Mouse (Mus musculus) intestine, embryonic 15.5 days (tissue): ENCODE measurements around the gene Mpdz. TPM values are rescaled to one million over a fixed set of nuclear protein-coding genes. Genes with fewer than 3 reads are reported as not detected.
A peak's percentile ranks its signal among the peaks of the same experiment; 100 is the strongest.

Experiments
- ATAC-seq: fragments of 200-750 bp; cut with Nextera tagmentation; 2 replicates; pipeline ENCODE4 v1.8.0; 2017; ENCODE audit warnings: moderate TSS enrichment, moderate library complexity
- H3K27ac ChIP-seq: fragments of 300-500 bp; sonication (generic); 2 replicates; pipeline ENCODE4 v1.5.1; 2015; ENCODE audit warnings: mild to moderate bottlenecking, inconsistent platforms
- H3K27me3 ChIP-seq: fragments of 300-500 bp; sonication (generic); replicated peaks from 2 replicates; pipeline ENCODE4 v1.6.1; 2015; ENCODE audit warnings: inconsistent platforms
- H3K36me3 ChIP-seq: fragments of 300-500 bp; sonication (generic); 2 replicates; pipeline ENCODE4 v1.6.1; 2015; ENCODE audit warnings: inconsistent platforms
- H3K4me1 ChIP-seq: fragments of 300-500 bp; sonication (generic); replicated peaks from 2 replicates; pipeline ENCODE4 v1.6.1; 2015; ENCODE audit warnings: inconsistent platforms
- H3K4me2 ChIP-seq: fragments of 300-500 bp; sonication (generic); replicated peaks from 2 replicates; pipeline ENCODE4 v1.6.1; 2015; ENCODE audit warnings: mild to moderate bottlenecking, inconsistent platforms
- H3K4me3 ChIP-seq: fragments of 300-500 bp; sonication (generic); replicated peaks from 2 replicates; pipeline ENCODE4 v1.5.1; 2015; ENCODE audit warnings: inconsistent platforms
- H3K9ac ChIP-seq: fragments of 300-500 bp; sonication (generic); 2 replicates; pipeline ENCODE4 v1.6.1; 2015; ENCODE audit warnings: inconsistent platforms
- H3K9me3 ChIP-seq: fragments of 300-500 bp; sonication (generic); 2 replicates; pipeline ENCODE4 v1.6.1; 2016; ENCODE audit warnings: inconsistent platforms
- WGBS: fragments of 180-500 bp; shearing (Covaris S2); methylation state at CpG from one replicate; pipeline ENCODE4 v1.1.7; 2015; 5-methylcytosine and 5-hydroxymethylcytosine counted together
- polyA plus RNA-seq: library from polyadenylated mRNA; unstranded; fragments of >200 nt; fragmentation: Nextera tagmentation; extraction: Ambion mirVana; gene quantifications from 2 replicates; pipeline ENCODE4 v1.2.1, GENCODE M21; 2015

The Mpdz gene
- polyA plus RNA-seq, 1 experiment from 2014 or later: 18.8 TPM

GRCm38 (mm10) chr4:81351368-81351767 is 91.2 kb downstream of the Mpdz start:
- Histone ChIP-seq H3K4me2 (no peak overlapping the region), H3K9me3 (no peaks in the 10 kb centered on the region), H3K27ac (no peak overlapping the region), H3K9ac (no peak overlapping the region), H3K36me3 (0 out of 2 replicates have a peak, but pooled peaks cover 4% of the 10 kb centered on the region), H3K4me3 (no peak overlapping the region), H3K4me1 (no peaks in the 10 kb centered on the region), H3K27me3 (no peaks in the 10 kb centered on the region)
- WGBS: 89% methylated on average over 3 of the region's 3 CpGs
- no peak for ATAC-seq

DNA sequence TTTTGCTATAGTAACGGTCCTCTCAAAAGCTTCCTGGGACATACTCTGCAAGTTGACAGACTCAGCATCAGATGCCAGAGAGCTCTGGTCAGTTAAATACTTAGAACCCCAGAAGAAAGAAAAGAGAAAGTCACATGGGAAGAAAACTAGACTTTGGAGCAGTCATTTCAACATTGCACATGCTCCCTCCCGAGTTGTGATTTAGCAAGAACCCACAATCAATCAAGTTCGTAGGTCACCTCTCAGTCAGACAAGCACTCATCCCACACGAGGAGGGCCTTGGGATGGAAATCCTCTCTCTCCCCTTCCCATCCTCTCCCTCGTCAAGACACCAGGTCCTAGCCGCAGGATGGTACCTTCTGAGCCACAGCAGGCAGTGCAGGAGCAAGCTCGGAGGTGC is 94.0 kb downstream of the Mpdz start:
- H3K27ac ChIP-seq: no peak overlapping the region
- no peak overlapping the region for H3K4me3 ChIP-seq
- H3K36me3 ChIP-seq: no peaks in the 10 kb centered on the region
- ATAC-seq: no peak
- 80% methylated on average over 7 of the region's 7 CpGs for WGBS
- H3K4me1 ChIP-seq: no peaks in the 10 kb centered on the region
- H3K4me2 ChIP-seq: no peak overlapping the region
- no peak overlapping the region for H3K9ac ChIP-seq
- no peaks in the 10 kb centered on the region for H3K27me3 ChIP-seq
- H3K9me3 ChIP-seq: no peaks in the 10 kb centered on the region

- no peak overlapping the region for H3K4me2 ChIP-seq
- H3K9ac ChIP-seq: no peak overlapping the region
- H3K4me3 ChIP-seq: no peak overlapping the region
- no peaks in the 10 kb centered on the region for H3K36me3 ChIP-seq
- H3K4me1 ChIP-seq: no peaks in the 10 kb centered on the region
- ATAC-seq: no peak
- H3K27me3 ChIP-seq: no peaks in the 10 kb centered on the region
- no peaks in the 10 kb centered on the region for H3K9me3 ChIP-seq
- 87% methylated on average over 3 of the region's 3 CpGs for WGBS
- H3K27ac ChIP-seq: no peak overlapping the region
These were observed 97.5 kb downstream of the Mpdz start for GRCm38 (mm10) chr4:81345141-81345540.

DNA sequence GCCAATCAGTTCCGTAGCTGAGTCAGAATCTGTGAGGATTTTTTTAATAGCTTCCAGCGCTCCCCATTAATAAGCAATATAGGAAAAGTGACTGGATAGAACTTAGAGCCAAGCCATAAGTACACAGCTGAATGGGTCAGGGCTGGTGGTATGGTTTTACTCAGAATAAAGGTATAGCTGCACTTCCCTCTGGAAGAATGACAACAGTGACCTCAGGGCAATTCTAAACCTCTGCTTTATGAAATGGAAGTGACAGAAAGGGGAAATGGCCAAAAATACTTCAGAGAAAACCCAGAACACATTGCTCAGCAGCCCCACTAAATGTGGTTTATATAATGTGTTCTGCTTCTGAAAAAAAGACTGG is 109.0 kb downstream of the Mpdz start:
- Histone ChIP-seq H3K27ac (no peak overlapping the region), H3K27me3 (no peaks in the 10 kb centered on the region), H3K9ac (no peak overlapping the region), H3K36me3 (no peaks in the 10 kb centered on the region), H3K9me3 (no peaks in the 10 kb centered on the region), H3K4me2 (no peak overlapping the region), H3K4me3 (no peak overlapping the region), H3K4me1 (no peaks in the 10 kb centered on the region)
- peak; percentile 67 for ATAC-seq
- WGBS: 53% methylated on average over 2 of the region's 2 CpGs

DNA sequence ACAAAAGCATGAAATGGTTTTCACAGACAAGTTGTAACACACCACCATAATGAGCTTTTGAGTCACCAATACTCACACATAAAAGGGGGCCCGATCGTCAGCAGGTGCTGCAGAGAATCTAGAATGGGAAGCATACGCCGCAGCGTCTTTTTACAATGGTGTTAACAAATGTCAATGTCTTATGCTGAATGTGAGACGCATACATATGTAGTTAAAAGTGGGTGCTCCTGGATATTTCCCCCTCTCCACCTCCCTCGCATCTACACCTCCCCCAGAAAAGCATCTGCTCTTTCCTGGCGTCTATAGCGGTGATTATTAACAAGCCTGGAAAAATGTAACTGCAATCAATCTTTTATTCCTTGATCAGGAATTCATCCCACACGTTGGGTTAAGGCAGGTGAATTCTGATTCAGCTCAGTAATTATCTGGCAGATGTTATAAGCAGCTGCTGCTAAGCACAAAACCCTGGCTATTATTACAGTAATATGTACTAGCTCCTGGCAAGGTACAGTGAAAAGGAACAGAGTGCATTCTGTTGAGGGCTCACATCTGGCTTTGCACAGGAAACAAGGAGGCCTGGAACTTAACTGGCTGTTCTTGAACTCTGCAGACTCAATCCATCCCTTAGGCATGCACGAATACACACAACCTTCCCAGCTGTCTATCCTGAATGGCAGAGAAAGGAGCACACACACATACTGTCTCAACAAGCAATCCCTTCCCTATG is 109.6 kb downstream of the Mpdz start:
- Histone ChIP-seq H3K9ac (no peak overlapping the region), H3K4me2 (no peak overlapping the region), H3K27me3 (no peaks in the 10 kb centered on the region), H3K9me3 (no peaks in the 10 kb centered on the region), H3K36me3 (no peaks in the 10 kb centered on the region), H3K4me3 (no peak overlapping the region), H3K27ac (no peak overlapping the region), H3K4me1 (no peaks in the 10 kb centered on the region)
- peak; percentile 72 for ATAC-seq
- WGBS: 60% methylated on average over 11 of the region's 11 CpGs

DNA sequence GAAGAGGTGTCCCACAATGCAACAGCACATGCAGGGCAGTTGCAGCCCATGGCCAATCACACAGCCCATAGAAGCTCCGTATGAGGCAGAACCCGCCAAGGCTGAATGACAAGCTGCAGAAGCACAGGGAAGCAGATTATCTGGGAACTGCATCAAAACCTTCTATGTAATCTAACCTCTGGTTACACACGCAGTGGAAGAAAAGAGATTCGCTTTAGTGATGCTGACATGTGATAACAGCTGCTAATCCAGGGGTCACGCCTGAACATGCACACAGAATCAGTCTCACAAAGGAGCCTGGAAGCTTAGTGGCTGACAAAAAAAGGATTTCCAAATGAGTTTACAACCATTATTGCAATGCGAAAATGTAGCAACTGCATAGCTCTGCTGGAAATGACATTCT is 110.2 kb downstream of the Mpdz start:
- no peak for ATAC-seq
- Histone ChIP-seq H3K4me2 (no peak overlapping the region), H3K27me3 (no peaks in the 10 kb centered on the region), H3K4me1 (no peaks in the 10 kb centered on the region), H3K27ac (no peak overlapping the region), H3K9ac (no peak overlapping the region), H3K9me3 (no peaks in the 10 kb centered on the region), H3K36me3 (no peaks in the 10 kb centered on the region), H3K4me3 (no peak overlapping the region)
- 62% methylated on average over 6 of the region's 6 CpGs for WGBS

DNA sequence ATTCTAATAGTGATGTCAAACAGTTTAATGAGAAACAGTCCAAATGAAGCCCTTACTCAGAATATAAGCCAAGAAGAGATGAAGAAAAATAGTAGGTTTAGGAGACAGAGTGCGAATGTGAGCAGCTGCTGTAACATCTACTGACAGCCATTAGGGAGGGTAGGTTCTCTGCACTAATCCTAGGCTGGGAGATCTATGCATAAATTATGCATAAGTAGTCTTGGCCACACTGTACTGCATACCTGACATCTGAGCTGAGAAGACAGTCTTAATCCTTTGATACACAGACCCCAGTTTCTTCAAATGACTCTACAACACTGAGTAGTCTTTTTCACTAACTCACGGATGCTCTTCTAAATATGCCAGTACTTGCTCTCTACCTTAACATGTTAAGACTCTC is 114.9 kb downstream of the Mpdz start:
- Histone ChIP-seq H3K27me3 (no peaks in the 10 kb centered on the region), H3K36me3 (no peaks in the 10 kb centered on the region), H3K4me3 (no peak overlapping the region), H3K4me2 (no peak overlapping the region), H3K9ac (no peak overlapping the region), H3K4me1 (no peaks in the 10 kb centered on the region), H3K9me3 (no peaks in the 10 kb centered on the region), H3K27ac (no peak overlapping the region)
- 87% methylated on average over 2 of the region's 2 CpGs for WGBS
- no peak for ATAC-seq

DNA sequence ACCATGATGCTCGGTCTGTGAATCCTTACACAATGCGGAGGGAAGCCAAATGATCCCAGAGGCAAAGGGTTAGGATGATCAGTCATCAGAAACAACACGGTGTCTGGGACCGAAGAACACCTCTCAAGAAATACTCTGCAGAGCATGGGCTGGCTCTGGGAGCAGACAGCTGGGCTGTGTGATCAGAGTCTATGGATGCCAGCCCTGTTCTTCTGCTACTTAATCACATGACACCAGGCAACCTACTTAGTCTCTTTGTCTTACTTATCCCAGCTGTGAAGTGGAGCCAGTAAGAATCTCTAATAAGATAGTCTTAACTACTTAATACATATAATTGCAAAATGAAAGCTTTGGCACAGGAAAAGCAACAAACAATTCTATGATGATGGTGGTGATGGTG is 118.8 kb downstream of the Mpdz start:
- H3K4me2 ChIP-seq: no peak overlapping the region
- no peaks in the 10 kb centered on the region for H3K27me3 ChIP-seq
- H3K4me3 ChIP-seq: no peak overlapping the region
- no peaks in the 10 kb centered on the region for H3K9me3 ChIP-seq
- no peaks in the 10 kb centered on the region for H3K36me3 ChIP-seq
- no peaks in the 10 kb centered on the region for H3K4me1 ChIP-seq
- no peak overlapping the region for H3K27ac ChIP-seq
- no peak for ATAC-seq
- 87% methylated on average over 4 of the region's 4 CpGs for WGBS
- H3K9ac ChIP-seq: no peak overlapping the region

GRCm38 (mm10) chr4:81322232-81322631 is 120.4 kb downstream of the Mpdz start:
- 0 out of 2 replicates have a peak, but pooled peaks cover 4% of the 10 kb centered on the region for H3K36me3 ChIP-seq
- H3K4me1 ChIP-seq: no peaks in the 10 kb centered on the region
- ATAC-seq: no peak
- H3K27me3 ChIP-seq: no peaks in the 10 kb centered on the region
- no peak overlapping the region for H3K9ac ChIP-seq
- no peak overlapping the region for H3K4me2 ChIP-seq
- no peak overlapping the region for H3K4me3 ChIP-seq
- no peaks in the 10 kb centered on the region for H3K9me3 ChIP-seq
- 86% methylated on average over 3 of the region's 3 CpGs for WGBS
- H3K27ac ChIP-seq: no peak overlapping the region

DNA sequence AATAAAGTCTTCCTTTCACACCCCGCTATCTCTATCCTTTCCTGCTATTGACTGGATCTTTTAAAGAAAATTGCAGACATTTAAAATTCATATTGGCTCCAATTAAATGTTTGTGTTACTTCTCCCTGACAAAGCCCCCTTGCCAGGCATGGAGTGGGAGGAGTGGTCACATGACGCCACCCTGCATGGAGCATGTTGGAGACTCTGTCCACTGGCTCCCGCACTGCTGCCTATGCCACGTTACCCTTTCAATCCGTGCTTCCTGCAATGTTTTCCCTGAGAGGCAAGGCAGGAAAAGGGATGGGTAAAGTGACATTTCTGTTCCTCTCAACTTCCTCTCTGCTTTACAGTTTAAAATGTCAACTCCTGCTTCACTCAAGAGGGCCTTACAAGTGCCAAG is 128.0 kb downstream of the Mpdz start:
- WGBS: 71% methylated on average over 5 of the region's 5 CpGs
- 0 out of 2 replicates have a peak, but pooled peaks cover 4% of the 10 kb centered on the region for H3K36me3 ChIP-seq
- no peak overlapping the region for H3K27ac ChIP-seq
- ATAC-seq: no peak
- no peak overlapping the region for H3K4me2 ChIP-seq
- no peaks in the 10 kb centered on the region for H3K9me3 ChIP-seq
- no peak overlapping the region for H3K4me3 ChIP-seq
- no peaks in the 10 kb centered on the region for H3K27me3 ChIP-seq
- no peaks in the 10 kb centered on the region for H3K4me1 ChIP-seq
- no peak overlapping the region for H3K9ac ChIP-seq

- ATAC-seq: no peak
- H3K9ac ChIP-seq: no peak overlapping the region
- WGBS: 65% methylated on average over 4 of the region's 4 CpGs
- no peak overlapping the region for H3K4me3 ChIP-seq
- no peaks in the 10 kb centered on the region for H3K4me1 ChIP-seq
- no peak overlapping the region for H3K4me2 ChIP-seq
- no peak overlapping the region for H3K27ac ChIP-seq
- no peaks in the 10 kb centered on the region for H3K27me3 ChIP-seq
- H3K36me3 ChIP-seq: 0 out of 2 replicates have a peak, but pooled peaks cover 4% of the 10 kb centered on the region
- H3K9me3 ChIP-seq: no peaks in the 10 kb centered on the region
These were observed 129.4 kb downstream of the Mpdz start for GRCm38 (mm10) chr4:81313246-81313645.

- WGBS: 58% methylated on average over 2 of the region's 2 CpGs
- H3K27ac ChIP-seq: no peak overlapping the region
- no peak overlapping the region for H3K9ac ChIP-seq
- no peaks in the 10 kb centered on the region for H3K9me3 ChIP-seq
- no peak overlapping the region for H3K4me3 ChIP-seq
- H3K27me3 ChIP-seq: no peaks in the 10 kb centered on the region
- no peak overlapping the region for H3K4me2 ChIP-seq
- no peak for ATAC-seq
- H3K36me3 ChIP-seq: no peaks in the 10 kb centered on the region
- no peaks in the 10 kb centered on the region for H3K4me1 ChIP-seq
These were observed 132.5 kb downstream of the Mpdz start for GRCm38 (mm10) chr4:81310168-81310474.

GRCm38 (mm10) chr4:81309473-81310167 is 133.0 kb downstream of the Mpdz start:
- no peak overlapping the region for H3K4me2 ChIP-seq
- H3K27ac ChIP-seq: no peak overlapping the region
- H3K27me3 ChIP-seq: no peaks in the 10 kb centered on the region
- H3K4me3 ChIP-seq: no peak overlapping the region
- no peaks in the 10 kb centered on the region for H3K9me3 ChIP-seq
- 64% methylated on average over 12 of the region's 12 CpGs for WGBS
- no peak overlapping the region for H3K9ac ChIP-seq
- ATAC-seq: no peak
- H3K4me1 ChIP-seq: no peaks in the 10 kb centered on the region
- H3K36me3 ChIP-seq: no peaks in the 10 kb centered on the region
